In the genomic region with DNA sequence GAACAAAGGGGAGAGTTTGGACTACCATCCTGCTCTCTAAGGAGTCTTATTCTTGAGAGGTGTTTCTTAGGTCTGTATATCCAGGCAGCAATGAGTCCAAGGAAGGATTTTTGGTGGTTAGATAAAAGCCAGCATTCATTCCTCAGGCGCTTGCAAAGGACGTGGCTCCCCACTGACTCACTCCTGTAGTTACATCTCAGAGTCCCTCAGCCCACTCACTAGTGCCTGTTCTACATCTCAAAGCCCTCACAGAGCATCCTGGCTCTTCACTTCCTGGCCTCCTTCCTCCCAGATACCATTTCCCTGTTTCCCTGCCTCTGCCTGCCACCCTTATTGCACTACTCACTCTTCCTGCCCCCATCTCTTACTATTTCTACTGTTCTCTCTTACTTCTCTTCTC, we compare ENCODE assay signal across 12 mouse cellular contexts. TPM values are rescaled to one million over a fixed set of nuclear protein-coding genes. Genes with fewer than 3 reads are reported as not detected.
"Had no signal": no experiment of that assay in that cellular context is flagged by ENCODE, and none has a peak within 500 bp of the region (broad histone marks: within the 10 kb centered on the region; RNA-seq: fewer than 3 reads in every experiment).

No protein-coding gene starts in this region.

- H3K27ac ChIP-seq: layer of hippocampus, adult 2 months; limb, embryonic 15.5 days; liver, embryonic 12.5 days; lung, embryonic 15.5 days; macrophage; midbrain, embryonic 13.5 days; neural tube, embryonic 15.5 days had no signal

- H3K27me3 ChIP-seq: limb, embryonic 15.5 days; liver, embryonic 12.5 days; lung, embryonic 15.5 days; megakaryocyte, embryonic 14.5 days; midbrain, embryonic 13.5 days; neural tube, embryonic 15.5 days had no signal

- H3K9ac ChIP-seq: limb, embryonic 15.5 days; liver, embryonic 12.5 days; lung, embryonic 15.5 days; midbrain, embryonic 13.5 days; neural tube, embryonic 15.5 days had no signal

- DNase-seq: kidney, postnatal 10 days; kidney, postnatal 4 days; lung, postnatal 14 days; thymus, postnatal 4 days had no signal

- H3K4me3 ChIP-seq: layer of hippocampus, adult 2 months; limb, embryonic 15.5 days; liver, embryonic 12.5 days; lung, embryonic 15.5 days; megakaryocyte, embryonic 14.5 days; midbrain, embryonic 13.5 days; neural tube, embryonic 15.5 days had no signal

- ATAC-seq: liver, embryonic 12.5 days; midbrain, embryonic 13.5 days had no signal

- H3K4me2 ChIP-seq: limb, embryonic 15.5 days; liver, embryonic 12.5 days; lung, embryonic 15.5 days; midbrain, embryonic 13.5 days; neural tube, embryonic 15.5 days had no signal

- H3K9me3 ChIP-seq: limb, embryonic 15.5 days; liver, embryonic 12.5 days; lung, embryonic 15.5 days; megakaryocyte, embryonic 14.5 days; midbrain, embryonic 13.5 days; neural tube, embryonic 15.5 days had no signal

- H3K4me1 ChIP-seq: limb, embryonic 15.5 days; liver, embryonic 12.5 days; lung, embryonic 15.5 days; neural tube, embryonic 15.5 days had no signal

RNA-seq across cellular contexts. Expression of a gene that starts 59.3 kb away (rescaled TPM):
- polyA plus RNA-seq: macrophage had no signal
